Mouse (Mus musculus) neural tube, embryonic 12.5 days (tissue): ENCODE data around the gene E2f3. TPM values are rescaled to one million over a fixed set of nuclear protein-coding genes. Genes with fewer than 3 reads are reported as not detected.

Experiments
- ATAC-seq: fragments of 200-750 bp; cut with Nextera tagmentation; 2 replicates; pipeline ENCODE4 v1.8.0; 2017; ENCODE audit warnings: low read depth, mild to moderate bottlenecking, moderate TSS enrichment, moderate library complexity; ENCODE audit not compliant: low FRiP score
- H3K27ac ChIP-seq: fragments of 300-500 bp; sonication (generic); 2 replicates; pipeline ENCODE4 v1.5.1; 2016
- H3K27me3 ChIP-seq: fragments of 300-500 bp; sonication (generic); replicated peaks from 2 replicates; pipeline ENCODE4 v1.6.1; 2016; ENCODE audit warnings: mild to moderate bottlenecking
- H3K36me3 ChIP-seq: fragments of 300-500 bp; sonication (generic); 2 replicates; pipeline ENCODE4 v1.6.1; 2016; ENCODE audit warnings: mild to moderate bottlenecking
- H3K4me1 ChIP-seq: fragments of 300-500 bp; sonication (generic); 2 replicates; pipeline ENCODE4 v1.6.1; 2016
- H3K4me2 ChIP-seq: fragments of 300-500 bp; sonication (generic); replicated peaks from 2 replicates; pipeline ENCODE4 v1.6.1; 2016; ENCODE audit warnings: mild to moderate bottlenecking
- H3K4me3 ChIP-seq: fragments of 300-500 bp; sonication (generic); 2 replicates; pipeline ENCODE4 v1.5.1; 2016
- H3K9ac ChIP-seq: fragments of 300-500 bp; sonication (generic); 2 replicates; pipeline ENCODE4 v1.6.1; 2016; ENCODE audit warnings: mild to moderate bottlenecking
- H3K9me3 ChIP-seq: fragments of 300-500 bp; sonication (generic); 2 replicates; pipeline ENCODE4 v1.6.1; 2016; ENCODE audit warnings: mild to moderate bottlenecking
- WGBS: fragments of 180-500 bp; shearing (Covaris S2); methylation state at CpG from one replicate; pipeline ENCODE4 v1.1.7; 2016; 5-methylcytosine and 5-hydroxymethylcytosine counted together
- polyA plus RNA-seq: library from polyadenylated mRNA; unstranded; fragments of >200 nt; fragmentation: Nextera tagmentation; extraction: Ambion mirVana; gene quantifications from 2 replicates; pipeline ENCODE4 v1.2.1, GENCODE M21; 2016

Gene E2f3
- polyA plus RNA-seq, 1 experiment from 2014 or later: 13.0 TPM

DNA sequence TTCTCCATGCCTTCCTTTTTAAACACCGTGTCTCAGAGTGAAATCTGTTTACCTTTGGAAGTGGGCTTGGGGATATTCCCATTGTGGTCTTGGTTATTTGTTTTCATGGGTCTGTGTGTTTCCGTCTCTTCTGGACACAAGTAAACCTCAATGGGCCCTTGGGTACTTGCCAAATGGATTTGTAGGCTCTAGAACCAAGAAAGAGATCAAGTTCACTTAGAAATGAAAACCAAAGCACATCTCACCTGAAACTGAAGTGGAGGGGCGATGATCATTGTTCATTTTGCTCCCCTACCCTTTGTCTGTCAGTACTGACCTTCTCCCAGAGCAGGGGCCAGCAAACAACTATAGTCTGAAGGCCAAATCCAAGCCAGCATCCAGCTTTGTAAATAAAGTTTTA, 74.7 kb downstream of the E2f3 start:
- no peak for ATAC-seq
- 96% methylated on average over 3 of the region's 3 CpGs for WGBS

DNA sequence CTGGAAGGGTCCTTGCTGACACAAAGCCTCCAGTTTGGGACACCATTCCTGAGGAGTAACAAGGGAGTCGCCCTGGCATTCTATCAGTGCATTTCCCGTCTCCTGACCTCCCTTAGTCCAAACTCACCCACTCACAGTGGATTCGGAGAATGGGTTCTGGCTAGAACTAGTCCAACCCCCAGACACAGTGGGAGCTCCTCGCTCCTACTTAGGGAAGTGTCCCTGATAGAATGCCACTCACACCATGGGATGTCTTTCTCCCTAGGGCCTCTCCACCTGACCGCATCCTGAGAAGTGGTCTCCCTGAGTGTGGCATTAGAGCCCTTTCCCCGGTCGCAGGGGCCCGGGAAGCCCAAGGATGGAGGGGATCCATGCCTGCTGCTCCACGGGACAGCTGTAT, 77.4 kb downstream of the E2f3 start:
- Histone ChIP-seq H3K36me3 (peaks cover 77% of the 10 kb centered on the region), H3K27ac (no peak overlapping the region), H3K9me3 (peaks cover 18% of the 10 kb centered on the region), H3K4me3 (no peak overlapping the region), H3K4me1 (no peaks in the 10 kb centered on the region), H3K4me2 (no peak overlapping the region), H3K9ac (no peak overlapping the region), H3K27me3 (no peaks in the 10 kb centered on the region)
- no peak for ATAC-seq
- WGBS: 96% methylated on average over 9 of the region's 9 CpGs

More for the DNA sequence above, 74.7 kb downstream of the E2f3 start:
- Histone ChIP-seq H3K9me3 (0 out of 2 replicates have a peak, but pooled peaks cover 7% of the 10 kb centered on the region), H3K36me3 (peaks cover 74% of the 10 kb centered on the region), H3K4me3 (no peak overlapping the region), H3K4me2 (no peak overlapping the region), H3K27ac (no peak overlapping the region), H3K9ac (no peak overlapping the region), H3K4me1 (no peaks in the 10 kb centered on the region), H3K27me3 (no peaks in the 10 kb centered on the region)

DNA sequence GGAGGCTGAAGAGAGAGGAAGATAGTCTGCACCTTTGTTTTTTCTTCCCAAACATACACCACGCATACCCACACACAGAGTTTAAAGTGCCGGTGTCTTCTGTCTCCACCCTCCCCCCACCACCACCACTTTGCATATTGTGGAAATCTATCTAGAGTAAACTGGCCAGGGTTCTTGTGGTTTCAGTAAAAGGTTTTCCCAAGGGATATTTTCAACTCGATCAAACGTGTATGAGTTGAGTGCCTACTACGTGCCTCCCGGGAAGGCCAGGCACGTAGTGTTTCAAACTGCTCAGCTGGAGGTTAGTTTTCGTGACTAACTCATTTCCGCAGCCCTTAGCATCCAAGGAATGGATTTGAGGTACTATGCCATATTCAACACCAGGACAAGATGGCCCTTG, 77.9 kb downstream of the E2f3 start:
- WGBS: 97% methylated on average over 9 of the region's 9 CpGs
- H3K9ac ChIP-seq: no peak overlapping the region
- no peaks in the 10 kb centered on the region for H3K4me1 ChIP-seq

DNA sequence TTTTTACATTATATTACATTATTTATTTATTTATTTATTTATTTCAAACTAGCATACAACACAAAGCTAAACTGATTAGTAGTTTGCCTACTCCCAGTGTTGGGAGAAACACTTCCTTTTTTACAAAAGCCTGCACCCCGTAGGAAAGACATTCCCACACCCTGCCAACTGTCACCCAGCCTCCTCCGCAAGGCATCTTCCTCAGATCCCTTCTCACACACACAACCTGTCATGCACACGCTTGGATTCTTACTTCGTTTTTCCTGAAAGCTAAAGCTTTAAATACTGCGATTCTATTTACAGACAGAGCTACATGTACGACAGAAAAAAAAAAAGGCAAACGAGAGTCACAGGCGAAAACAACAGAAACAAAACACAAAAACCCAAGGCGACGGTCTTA, 79.1 kb downstream of the E2f3 start:
- WGBS: 95% methylated on average over 10 of the region's 10 CpGs
- Histone ChIP-seq H3K4me1 (no peaks in the 10 kb centered on the region), H3K4me3 (no peak overlapping the region), H3K36me3 (peaks cover 74% of the 10 kb centered on the region), H3K9ac (no peak overlapping the region), H3K27ac (no peak overlapping the region), H3K9me3 (peaks cover 18% of the 10 kb centered on the region), H3K27me3 (no peaks in the 10 kb centered on the region), H3K4me2 (no peak overlapping the region)
- no peak for ATAC-seq

More for the DNA sequence above, 77.9 kb downstream of the E2f3 start:
- ATAC-seq: no peak
- Histone ChIP-seq H3K36me3 (peaks cover 77% of the 10 kb centered on the region), H3K4me2 (no peak overlapping the region), H3K27me3 (no peaks in the 10 kb centered on the region), H3K9me3 (peaks cover 18% of the 10 kb centered on the region), H3K27ac (no peak overlapping the region), H3K4me3 (no peak overlapping the region)

DNA sequence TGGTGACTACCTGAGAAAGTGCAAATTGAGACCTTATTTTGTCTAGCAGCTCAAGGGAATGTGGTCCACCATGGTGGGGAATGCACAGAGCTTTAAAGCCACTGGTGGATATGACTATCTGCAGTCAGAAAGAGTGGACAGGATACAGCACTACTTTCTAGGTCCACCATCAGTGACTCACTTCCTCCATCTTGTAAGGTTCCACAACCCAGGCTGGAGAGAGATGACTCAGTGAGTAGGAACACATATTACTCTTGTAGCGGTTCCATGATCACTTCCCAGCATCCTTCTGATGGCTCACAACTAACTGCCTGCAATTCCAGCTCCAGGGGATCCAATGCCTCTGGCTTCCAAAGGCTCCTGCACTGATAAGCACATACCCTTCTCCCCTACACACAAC, 82.5 kb downstream of the E2f3 start:
- Histone ChIP-seq H3K4me2 (no peak overlapping the region), H3K27me3 (no peaks in the 10 kb centered on the region), H3K36me3 (peaks cover 47% of the 10 kb centered on the region), H3K4me3 (no peak overlapping the region), H3K9ac (no peak overlapping the region), H3K9me3 (peaks cover 18% of the 10 kb centered on the region), H3K4me1 (no peaks in the 10 kb centered on the region), H3K27ac (no peak overlapping the region)
- no peak for ATAC-seq
- WGBS: 93% methylated on average over 1 of the region's 1 CpGs

DNA sequence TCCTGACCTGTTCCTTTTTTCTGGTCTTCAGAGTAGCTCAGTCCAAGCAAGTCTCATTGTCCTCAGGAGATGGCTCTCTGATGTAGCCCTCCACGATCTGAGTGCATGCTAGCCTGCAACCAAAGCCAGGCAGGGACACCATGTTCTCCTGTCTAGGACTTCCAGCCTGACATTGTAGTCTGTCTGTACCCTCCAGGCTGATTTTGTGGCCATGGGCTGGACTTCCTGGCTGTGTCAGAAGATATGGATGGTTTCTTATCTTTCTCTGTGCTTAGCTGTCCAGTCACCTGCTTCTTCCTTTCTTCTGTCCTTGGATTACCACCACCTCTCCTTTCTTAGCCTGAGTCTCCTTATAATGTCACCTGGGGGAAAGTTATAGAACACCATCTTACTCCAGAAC, 83.2 kb downstream of the E2f3 start:
- Histone ChIP-seq H3K27ac (no peak overlapping the region), H3K27me3 (no peaks in the 10 kb centered on the region), H3K9ac (no peak overlapping the region), H3K9me3 (peaks cover 22% of the 10 kb centered on the region), H3K36me3 (peaks cover 40% of the 10 kb centered on the region), H3K4me3 (no peak overlapping the region), H3K4me2 (no peak overlapping the region), H3K4me1 (no peaks in the 10 kb centered on the region)
- 97% methylated on average over 1 of the region's 1 CpGs for WGBS
- ATAC-seq: no peak

DNA sequence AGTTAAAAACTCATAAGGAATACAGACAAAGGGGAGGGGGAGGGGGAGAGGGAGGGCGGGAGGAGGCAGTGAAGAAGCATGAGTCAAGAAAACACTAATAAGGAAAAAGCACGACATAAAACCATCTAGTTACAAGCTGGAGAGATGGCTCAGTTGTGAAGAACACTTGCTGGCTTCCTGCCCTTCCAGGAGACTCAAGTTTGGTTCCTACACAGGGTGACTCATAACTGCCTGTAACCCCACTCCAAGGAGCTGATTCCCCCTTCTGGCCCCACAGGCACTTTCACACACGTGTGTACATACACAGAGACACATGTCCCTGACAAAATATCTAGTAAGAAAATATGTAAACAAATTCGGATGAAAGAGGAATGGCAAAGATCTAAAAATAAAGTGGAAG, 84.2 kb downstream of the E2f3 start:
- Histone ChIP-seq H3K9me3 (peaks cover 18% of the 10 kb centered on the region), H3K4me2 (no peak overlapping the region), H3K9ac (no peak overlapping the region), H3K4me1 (no peaks in the 10 kb centered on the region), H3K4me3 (no peak overlapping the region), H3K27ac (no peak overlapping the region), H3K27me3 (no peaks in the 10 kb centered on the region), H3K36me3 (peaks cover 30% of the 10 kb centered on the region)
- 81% methylated on average over 4 of the region's 4 CpGs for WGBS
- ATAC-seq: no peak

DNA sequence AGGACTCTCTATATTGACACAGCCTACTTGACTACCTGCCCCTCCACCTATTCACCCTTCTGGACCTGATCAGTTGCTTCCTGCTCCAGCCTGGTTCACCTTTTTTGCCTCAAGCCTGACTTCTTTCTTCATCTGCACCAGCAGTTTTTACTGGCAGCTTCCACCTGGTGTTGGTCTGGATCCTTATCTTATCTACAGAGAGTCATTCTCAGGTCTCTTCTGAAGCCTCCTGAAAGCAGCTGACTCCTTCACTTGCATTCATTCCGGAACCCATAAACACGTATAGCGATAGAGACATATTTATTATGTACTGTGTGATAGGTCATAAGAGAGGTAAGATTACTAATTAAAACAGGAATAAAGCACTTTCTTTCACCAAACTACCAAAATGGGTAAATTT, 119.1 kb downstream of the E2f3 start:
- H3K4me1 ChIP-seq: no peaks in the 10 kb centered on the region
- no peak overlapping the region for H3K27ac ChIP-seq
- no peaks in the 10 kb centered on the region for H3K9me3 ChIP-seq
- WGBS: 97% methylated on average over 3 of the region's 3 CpGs
- ATAC-seq: no peak
- H3K36me3 ChIP-seq: no peaks in the 10 kb centered on the region
- H3K4me2 ChIP-seq: no peak overlapping the region
- H3K27me3 ChIP-seq: no peaks in the 10 kb centered on the region
- no peak overlapping the region for H3K9ac ChIP-seq
- no peak overlapping the region for H3K4me3 ChIP-seq

DNA sequence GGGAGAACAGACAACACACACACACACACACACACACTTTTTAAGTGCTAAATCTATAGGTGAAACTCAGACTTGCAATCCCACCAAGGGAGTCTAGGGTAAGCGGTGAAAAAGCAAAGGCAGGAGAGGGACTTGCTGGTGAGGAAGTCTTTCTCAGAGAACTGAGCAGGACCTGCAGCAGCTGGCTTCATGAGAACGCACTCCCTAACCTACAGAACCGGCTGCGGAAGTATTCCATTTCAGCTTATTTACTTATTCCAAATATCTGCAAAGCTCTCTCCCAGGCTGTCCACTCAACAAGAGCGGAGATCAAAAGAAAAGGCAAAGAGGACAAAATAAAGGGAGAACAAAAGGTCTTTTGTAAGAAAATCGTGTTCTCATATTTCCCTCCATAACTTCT, 121.5 kb downstream of the E2f3 start:
- ATAC-seq: no peak
- H3K27ac ChIP-seq: no peak overlapping the region
- no peaks in the 10 kb centered on the region for H3K9me3 ChIP-seq
- H3K36me3 ChIP-seq: no peaks in the 10 kb centered on the region
- H3K4me2 ChIP-seq: no peak overlapping the region
- no peaks in the 10 kb centered on the region for H3K27me3 ChIP-seq
- no peak overlapping the region for H3K9ac ChIP-seq
- 63% methylated on average over 6 of the region's 6 CpGs for WGBS
- no peak overlapping the region for H3K4me3 ChIP-seq
- no peaks in the 10 kb centered on the region for H3K4me1 ChIP-seq

DNA sequence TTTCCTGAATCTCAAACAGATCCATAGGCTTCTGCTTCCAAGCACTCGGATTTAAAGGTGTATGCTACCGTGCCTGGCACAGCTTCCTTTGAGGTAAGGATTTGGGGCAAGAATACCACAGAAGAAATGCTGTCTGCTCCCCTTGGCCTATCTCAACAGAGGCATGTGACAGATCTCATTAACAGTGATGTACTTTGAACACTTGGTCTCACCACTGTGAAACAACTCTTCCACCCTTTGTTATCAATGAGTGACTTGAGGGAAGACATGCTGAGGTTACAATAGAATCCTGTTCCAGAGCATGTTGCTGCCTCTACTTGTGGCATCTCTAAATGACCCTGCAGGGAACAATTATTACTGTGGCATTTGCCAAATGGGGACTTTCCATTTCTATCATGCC, 125.8 kb downstream of the E2f3 start:
- Histone ChIP-seq H3K27me3 (no peaks in the 10 kb centered on the region), H3K36me3 (no peaks in the 10 kb centered on the region), H3K9ac (no peak overlapping the region), H3K4me2 (no peak overlapping the region), H3K4me3 (no peak overlapping the region), H3K9me3 (no peaks in the 10 kb centered on the region), H3K27ac (no peak overlapping the region), H3K4me1 (no peaks in the 10 kb centered on the region)
- WGBS: 65% methylated on average over 2 of the region's 2 CpGs
- ATAC-seq: no peak

DNA sequence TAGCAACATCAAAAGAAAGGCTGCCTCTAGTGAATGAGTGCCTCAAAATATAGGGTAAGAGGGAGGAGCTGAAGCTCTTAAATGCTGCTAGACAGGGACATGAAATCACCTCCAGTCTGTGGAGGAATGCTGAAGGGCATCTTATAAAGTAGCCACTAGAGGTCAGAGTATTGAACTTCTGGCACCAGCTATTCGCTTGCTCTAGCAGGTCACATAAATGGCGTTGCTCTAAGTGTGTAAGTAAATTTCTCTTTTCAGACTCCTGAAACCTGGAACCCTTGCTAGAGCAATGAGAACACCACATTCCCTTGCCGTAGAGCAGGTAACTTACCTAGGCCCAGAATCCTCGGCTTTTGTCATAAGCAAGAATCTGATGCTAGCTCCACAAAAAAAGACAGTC, 128.4 kb downstream of the E2f3 start:
- H3K9ac ChIP-seq: no peak overlapping the region
- no peaks in the 10 kb centered on the region for H3K9me3 ChIP-seq
- no peaks in the 10 kb centered on the region for H3K27me3 ChIP-seq
- WGBS: 31% methylated on average over 4 of the region's 4 CpGs
- peaks cover 11% of the 10 kb centered on the region for H3K4me1 ChIP-seq
- no peaks in the 10 kb centered on the region for H3K36me3 ChIP-seq
- H3K4me3 ChIP-seq: no peak overlapping the region
- no peak for ATAC-seq
- H3K27ac ChIP-seq: no peak overlapping the region
- H3K4me2 ChIP-seq: no peak overlapping the region
